Mouse (Mus musculus): ENCODE data around the gene Rspo3. TPM values are rescaled to one million over a fixed set of nuclear protein-coding genes. Genes with fewer than 3 reads are reported as not detected.
A peak's percentile ranks its signal among the peaks of the same experiment; 100 is the strongest.

Gene Rspo3
- polyA plus RNA-seq, 1 experiment: 2.7 TPM

- H3K27me3 ChIP-seq (ENCODE audit: control insufficient read depth, insufficient read depth, low read length): no peaks in the 10 kb centered on the region
- peak; percentile 8 to 12 for DNase-seq
- H3K4me3 ChIP-seq (replicated peaks; ENCODE audit: insufficient read depth, low read depth, low read length): peak overlapping the region; percentile 61
- no peak overlapping the region for H3K27ac ChIP-seq (ENCODE audit: insufficient read depth, low read length)
- no peaks in the 10 kb centered on the region for H3K4me1 ChIP-seq (ENCODE audit: control insufficient read depth, insufficient read depth, low read length)
- WGBS: 2% methylated on average over 7 of the region's 7 CpGs
- TF ChIP-seq CTCF (IDR thresholded peaks at IDR 0.05; ENCODE audit: borderline replicate concordance, insufficient read depth, low read depth, low read length) (no peak), POLR2A (IDR thresholded peaks at IDR 0.05; ENCODE audit: borderline replicate concordance, insufficient read depth, low read length) (no peak)
These were observed 838 bp downstream of the Rspo3 start for GRCm38 (mm10) chr10:29534830-29535227.

GRCm38 (mm10) chr10:29533846-29534829 lies 1.5 kb downstream of the Rspo3 start:
- DNase-seq: peak; percentile 12 to 23
- H3K4me3 ChIP-seq (replicated peaks; ENCODE audit: insufficient read depth, low read depth, low read length): peak overlapping the region; percentile 52
- H3K27me3 ChIP-seq (ENCODE audit: control insufficient read depth, insufficient read depth, low read length): no peaks in the 10 kb centered on the region
- TF ChIP-seq CTCF (IDR thresholded peaks at IDR 0.05; ENCODE audit: borderline replicate concordance, insufficient read depth, low read depth, low read length): no peak
- TF ChIP-seq POLR2A (IDR thresholded peaks at IDR 0.05; ENCODE audit: borderline replicate concordance, insufficient read depth, low read length): no peak
- 2% methylated on average over 24 of the region's 24 CpGs for WGBS
- H3K27ac ChIP-seq (ENCODE audit: insufficient read depth, low read length): no peak overlapping the region
- no peaks in the 10 kb centered on the region for H3K4me1 ChIP-seq (ENCODE audit: control insufficient read depth, insufficient read depth, low read length)

GRCm38 (mm10) chr10:29532821-29533715 lies 2.6 kb downstream of the Rspo3 start:
- TF ChIP-seq CTCF (IDR thresholded peaks at IDR 0.05; ENCODE audit: borderline replicate concordance, insufficient read depth, low read depth, low read length): peak; percentile 67
- TF ChIP-seq POLR2A (IDR thresholded peaks at IDR 0.05; ENCODE audit: borderline replicate concordance, insufficient read depth, low read length): no peak
- H3K27me3 ChIP-seq (ENCODE audit: control insufficient read depth, insufficient read depth, low read length): no peaks in the 10 kb centered on the region
- H3K4me3 ChIP-seq (replicated peaks; ENCODE audit: insufficient read depth, low read depth, low read length): peak overlapping the region; percentile 47
- no peak overlapping the region for H3K27ac ChIP-seq (ENCODE audit: insufficient read depth, low read length)
- H3K4me1 ChIP-seq (ENCODE audit: control insufficient read depth, insufficient read depth, low read length): no peaks in the 10 kb centered on the region
- WGBS: 1% methylated on average over 30 of the region's 30 CpGs
- peak; percentile 76 for DNase-seq

GRCm38 (mm10) chr10:29513563-29513962 lies 22.1 kb downstream of the Rspo3 start:
- TF ChIP-seq CTCF (IDR thresholded peaks at IDR 0.05; ENCODE audit: borderline replicate concordance, insufficient read depth, low read depth, low read length): no peak
- TF ChIP-seq POLR2A (IDR thresholded peaks at IDR 0.05; ENCODE audit: borderline replicate concordance, insufficient read depth, low read length): no peak
- 97% methylated on average over 1 of the region's 1 CpGs for WGBS
- Histone ChIP-seq H3K27me3 (ENCODE audit: control insufficient read depth, insufficient read depth, low read length) (no peaks in the 10 kb centered on the region), H3K4me3 (replicated peaks; ENCODE audit: insufficient read depth, low read depth, low read length) (no peak overlapping the region), H3K4me1 (ENCODE audit: control insufficient read depth, insufficient read depth, low read length) (no peaks in the 10 kb centered on the region), H3K27ac (ENCODE audit: insufficient read depth, low read length) (no peak overlapping the region)
- DNase-seq: no peak

GRCm38 (mm10) chr10:29508167-29508566 lies 27.5 kb downstream of the Rspo3 start:
- 78% methylated on average over 2 of the region's 2 CpGs for whole genome bisulfite sequencing
- no peak for DNase-seq

GRCm38 (mm10) chr10:29497205-29497822 lies 38.4 kb downstream of the Rspo3 start:
- H3K27me3 ChIP-seq (ENCODE audit: control insufficient read depth, insufficient read depth, low read length): no peaks in the 10 kb centered on the region
- TF ChIP-seq POLR2A (IDR thresholded peaks at IDR 0.05; ENCODE audit: borderline replicate concordance, insufficient read depth, low read length) (no peak), CTCF (IDR thresholded peaks at IDR 0.05; ENCODE audit: borderline replicate concordance, insufficient read depth, low read depth, low read length) (no peak)
- DNase-seq: no peak
- no peaks in the 10 kb centered on the region for H3K4me1 ChIP-seq (ENCODE audit: control insufficient read depth, insufficient read depth, low read length)
- no peak overlapping the region for H3K27ac ChIP-seq (ENCODE audit: insufficient read depth, low read length)
- no peak overlapping the region for H3K4me3 ChIP-seq (replicated peaks; ENCODE audit: insufficient read depth, low read depth, low read length)
- 51% methylated on average over 3 of the region's 3 CpGs for WGBS

More at GRCm38 (mm10) chr10:29508167-29508566, 27.5 kb downstream of the Rspo3 start:
- H3K27me3 ChIP-seq (ENCODE audit: control insufficient read depth, insufficient read depth, low read length): no peaks in the 10 kb centered on the region
- no peak overlapping the region for H3K4me3 ChIP-seq (replicated peaks; ENCODE audit: insufficient read depth, low read depth, low read length)
- no peaks in the 10 kb centered on the region for H3K4me1 ChIP-seq (ENCODE audit: control insufficient read depth, insufficient read depth, low read length)
- H3K27ac ChIP-seq (ENCODE audit: insufficient read depth, low read length): no peak overlapping the region
- TF ChIP-seq POLR2A (IDR thresholded peaks at IDR 0.05; ENCODE audit: borderline replicate concordance, insufficient read depth, low read length) (no peak), CTCF (IDR thresholded peaks at IDR 0.05; ENCODE audit: borderline replicate concordance, insufficient read depth, low read depth, low read length) (no peak)

GRCm38 (mm10) chr10:29493996-29494395 lies 41.7 kb downstream of the Rspo3 start:
- TF ChIP-seq CTCF (IDR thresholded peaks at IDR 0.05; ENCODE audit: borderline replicate concordance, insufficient read depth, low read depth, low read length) (no peak), POLR2A (IDR thresholded peaks at IDR 0.05; ENCODE audit: borderline replicate concordance, insufficient read depth, low read length) (no peak)
- H3K4me3 ChIP-seq (replicated peaks; ENCODE audit: insufficient read depth, low read depth, low read length): no peak overlapping the region
- no peak overlapping the region for H3K27ac ChIP-seq (ENCODE audit: insufficient read depth, low read length)
- DNase-seq: peak in 1 of 2 experiments; percentile 2
- no peaks in the 10 kb centered on the region for H3K27me3 ChIP-seq (ENCODE audit: control insufficient read depth, insufficient read depth, low read length)
- H3K4me1 ChIP-seq (ENCODE audit: control insufficient read depth, insufficient read depth, low read length): no peaks in the 10 kb centered on the region
- WGBS: 34% methylated on average over 1 of the region's 1 CpGs
